Mouse (Mus musculus) liver, embryonic 14.5 days (tissue): ENCODE results near the gene Ltbp4.

ENCODE experiments used
- CTCF ChIP-seq: IDR thresholded peaks from 2 replicates; pipeline ENCODE4 v1.5.1; 2016; ENCODE audit warnings: antibody characterized with exemption, low read depth, control low read depth
- EP300 ChIP-seq: IDR thresholded peaks from 2 replicates; pipeline ENCODE4 v1.6.1; 2016; ENCODE audit warnings: antibody characterized with exemption, low read depth

GRCm38 (mm10) chr7:27381009-27381408, 43.5 kb upstream of the Ltbp4 start:
- no peak for TF ChIP-seq CTCF
- TF ChIP-seq EP300: no peak
